Mouse (Mus musculus): ENCODE results near the gene Ephb3.

- TF ChIP-seq CTCF (IDR thresholded peaks at IDR 0.05; ENCODE audit: low read depth): no peak
- TF ChIP-seq EP300 (IDR thresholded peaks at IDR 0.05; ENCODE audit: low read depth): no peak
Observed at GRCm38 (mm10) chr16:21255574-21256304, 51.2 kb downstream of the Ephb3 start.

Measured in liver, postnatal 0 days (tissue).